Mouse (Mus musculus) heart, postnatal 0 days (tissue): Measurements from ENCODE around the gene Glb1.

Source experiments
- CTCF ChIP-seq: IDR thresholded peaks from 2 replicates; pipeline ENCODE4 v1.5.1; 2016; ENCODE audit warnings: antibody characterized with exemption, control low read depth, low read depth
- EP300 ChIP-seq: IDR thresholded peaks from 2 replicates; pipeline ENCODE4 v1.6.1; 2016; ENCODE audit warnings: antibody characterized with exemption, low read depth

GRCm38 (mm10) chr9:114412406-114412805 is 11.5 kb downstream of the Glb1 start:
- TF ChIP-seq CTCF (no peak), EP300 (no peak)
